Mouse (Mus musculus) intestine, embryonic 16.5 days (tissue): ENCODE measurements around the gene Angpt4. TPM values are rescaled to one million over a fixed set of nuclear protein-coding genes. Genes with fewer than 3 reads are reported as not detected.
A peak's percentile ranks its signal among the peaks of the same experiment; 100 is the strongest.

ENCODE experiments used
- ATAC-seq: fragments of 200-750 bp; cut with Nextera tagmentation; 2 replicates; pipeline ENCODE4 v1.8.0; 2017; ENCODE audit warnings: moderate TSS enrichment, moderate library complexity
- H3K27ac ChIP-seq: fragments of 300-500 bp; sonication (generic); 2 replicates; pipeline ENCODE4 v1.5.1; 2014; ENCODE audit warnings: mild to moderate bottlenecking, low read length
- H3K27me3 ChIP-seq: fragments of 300-500 bp; sonication (generic); replicated peaks from 2 replicates; pipeline ENCODE4 v1.6.1; 2014; ENCODE audit warnings: low read length, control low read depth, mixed read lengths; ENCODE audit not compliant: control insufficient read depth, insufficient read depth
- H3K36me3 ChIP-seq: fragments of 300-500 bp; sonication (generic); 2 replicates; pipeline ENCODE4 v1.6.1; 2014; ENCODE audit warnings: low read length, control low read depth; ENCODE audit not compliant: control insufficient read depth, insufficient read depth
- H3K4me1 ChIP-seq: fragments of 300-500 bp; sonication (generic); 2 replicates; pipeline ENCODE4 v1.6.1; 2014; ENCODE audit warnings: low read length, control low read depth, mixed read lengths; ENCODE audit not compliant: control insufficient read depth, insufficient read depth
- H3K4me2 ChIP-seq: fragments of 300-500 bp; sonication (generic); 2 replicates; pipeline ENCODE4 v1.6.1; 2014; ENCODE audit warnings: low read depth, low read length, control low read depth
- H3K4me3 ChIP-seq: fragments of 300-500 bp; sonication (generic); 2 replicates; pipeline ENCODE4 v1.5.1; 2014; ENCODE audit warnings: mild to moderate bottlenecking, low read length
- H3K9ac ChIP-seq: fragments of 300-500 bp; sonication (generic); 2 replicates; pipeline ENCODE4 v1.6.1; 2014; ENCODE audit warnings: low read depth, low read length
- H3K9me3 ChIP-seq: fragments of 300-500 bp; sonication (generic); 2 replicates; pipeline ENCODE4 v1.6.1; 2016; ENCODE audit warnings: low read length, control low read depth; ENCODE audit not compliant: control insufficient read depth
- WGBS: fragments of 180-500 bp; shearing (Covaris S2); extraction: QIAGEN DNeasy Blood & Tissue Kit; methylation state at CpG from one replicate; pipeline ENCODE4 v1.1.7; 2014; 5-methylcytosine and 5-hydroxymethylcytosine counted together
- polyA plus RNA-seq: library from polyadenylated mRNA; unstranded; fragments of >200 nt; fragmentation: Nextera tagmentation; extraction: Ambion mirVana; gene quantifications from 2 replicates; pipeline ENCODE4 v1.2.1, GENCODE M21; 2015

Angpt4 gene
- polyA plus RNA-seq, 1 experiment from 2014 or later: 0.89 TPM

DNA sequence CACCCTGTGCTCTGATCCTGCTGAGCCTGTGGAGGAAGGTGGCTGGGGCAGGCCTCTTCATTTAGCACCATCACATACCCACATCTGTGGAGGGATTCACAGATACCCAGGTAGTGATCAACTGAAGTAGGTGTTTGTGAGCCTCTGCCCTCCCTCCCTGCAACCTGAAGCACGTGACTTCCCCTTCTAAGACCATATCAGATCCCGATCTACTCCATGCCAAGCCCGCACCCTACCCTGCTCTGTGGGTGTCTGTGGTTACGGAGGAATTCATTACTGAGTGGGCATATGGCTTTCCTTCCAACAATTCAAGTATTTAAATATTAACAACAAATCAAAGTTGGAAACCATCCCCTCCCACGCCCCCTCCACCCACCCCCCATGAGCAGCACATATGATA is 52.3 kb downstream of the Angpt4 start:
- Histone ChIP-seq H3K9ac (no peak overlapping the region), H3K27ac (no peak overlapping the region), H3K27me3 (no peaks in the 10 kb centered on the region), H3K9me3 (no peaks in the 10 kb centered on the region), H3K4me2 (no peak overlapping the region), H3K36me3 (no peaks in the 10 kb centered on the region), H3K4me1 (0 out of 2 replicates have a peak, but pooled peaks cover 7% of the 10 kb centered on the region), H3K4me3 (no peak overlapping the region)
- WGBS: 88% methylated on average over 5 of the region's 5 CpGs
- ATAC-seq: no peak

GRCm38 (mm10) chr2:151964052-151964451 is 53.0 kb downstream of the Angpt4 start:
- Histone ChIP-seq H3K9ac (no peak overlapping the region), H3K36me3 (peaks cover 5% of the 10 kb centered on the region; the same call in 1 of the 2 replicates), H3K4me1 (0 out of 2 replicates have a peak, but pooled peaks cover 7% of the 10 kb centered on the region), H3K9me3 (no peaks in the 10 kb centered on the region), H3K4me3 (no peak overlapping the region), H3K27ac (no peak overlapping the region), H3K27me3 (no peaks in the 10 kb centered on the region), H3K4me2 (no peak overlapping the region)
- ATAC-seq: no peak
- 25% methylated on average over 9 of the region's 9 CpGs for WGBS

GRCm38 (mm10) chr2:151967176-151967750 is 56.3 kb downstream of the Angpt4 start:
- H3K9me3 ChIP-seq: no peaks in the 10 kb centered on the region
- no peak overlapping the region for H3K9ac ChIP-seq
- H3K36me3 ChIP-seq: peaks cover 16% of the 10 kb centered on the region; the same call in 1 of the 2 replicates
- H3K4me1 ChIP-seq: peaks cover 18% of the 10 kb centered on the region
- 45% methylated on average over 9 of the region's 9 CpGs for WGBS
- H3K27ac ChIP-seq: no peak overlapping the region
- ATAC-seq: no peak
- no peaks in the 10 kb centered on the region for H3K27me3 ChIP-seq
- no peak overlapping the region for H3K4me3 ChIP-seq
- no peak overlapping the region for H3K4me2 ChIP-seq

- no peak overlapping the region for H3K9ac ChIP-seq
- ATAC-seq: no peak
- peaks cover 18% of the 10 kb centered on the region for H3K4me1 ChIP-seq
- H3K36me3 ChIP-seq: peaks cover 16% of the 10 kb centered on the region; the same call in 1 of the 2 replicates
- no peak overlapping the region for H3K4me2 ChIP-seq
- H3K27ac ChIP-seq: no peak overlapping the region
- no peaks in the 10 kb centered on the region for H3K9me3 ChIP-seq
- no peaks in the 10 kb centered on the region for H3K27me3 ChIP-seq
- no peak overlapping the region for H3K4me3 ChIP-seq
- WGBS: 67% methylated on average over 2 of the region's 2 CpGs
Measured at GRCm38 (mm10) chr2:151967792-151968191, 56.8 kb downstream of the Angpt4 start.

GRCm38 (mm10) chr2:151968451-151968850 is 57.4 kb downstream of the Angpt4 start:
- Histone ChIP-seq H3K36me3 (peaks cover 16% of the 10 kb centered on the region; the same call in 1 of the 2 replicates), H3K4me2 (no peak overlapping the region), H3K4me1 (peaks cover 25% of the 10 kb centered on the region), H3K27ac (no peak overlapping the region), H3K9ac (no peak overlapping the region), H3K4me3 (no peak overlapping the region), H3K9me3 (no peaks in the 10 kb centered on the region), H3K27me3 (no peaks in the 10 kb centered on the region)
- 78% methylated on average over 8 of the region's 8 CpGs for WGBS
- ATAC-seq: no peak

- Histone ChIP-seq H3K9ac (no peak overlapping the region), H3K4me3 (no peak overlapping the region), H3K27ac (no peak overlapping the region), H3K36me3 (peaks cover 16% of the 10 kb centered on the region; the same call in 1 of the 2 replicates), H3K27me3 (no peaks in the 10 kb centered on the region), H3K4me1 (peaks cover 28% of the 10 kb centered on the region), H3K9me3 (no peaks in the 10 kb centered on the region), H3K4me2 (no peak overlapping the region)
- ATAC-seq: no peak
- 88% methylated on average over 7 of the region's 7 CpGs for WGBS
Measured at GRCm38 (mm10) chr2:151968986-151969385, 58.0 kb downstream of the Angpt4 start.

GRCm38 (mm10) chr2:151969396-151969795 is 58.4 kb downstream of the Angpt4 start:
- Histone ChIP-seq H3K4me1 (peaks cover 31% of the 10 kb centered on the region), H3K36me3 (peaks cover 16% of the 10 kb centered on the region; the same call in 1 of the 2 replicates), H3K4me2 (no peak overlapping the region), H3K9ac (no peak overlapping the region), H3K27me3 (no peaks in the 10 kb centered on the region), H3K9me3 (no peaks in the 10 kb centered on the region), H3K27ac (no peak overlapping the region), H3K4me3 (no peak overlapping the region)
- WGBS: 90% methylated on average over 6 of the region's 6 CpGs
- no peak for ATAC-seq

- peak; percentile 87 for ATAC-seq
- H3K36me3 ChIP-seq: peaks cover 16% of the 10 kb centered on the region; the same call in 1 of the 2 replicates
- peak overlapping the region; percentile 68 for H3K4me2 ChIP-seq
- H3K9me3 ChIP-seq: no peaks in the 10 kb centered on the region
- WGBS: 46% methylated on average over 53 of the region's 53 CpGs
- peaks cover 33% of the 10 kb centered on the region for H3K4me1 ChIP-seq
- peak overlapping the region; percentile 57 for H3K9ac ChIP-seq
- no peaks in the 10 kb centered on the region for H3K27me3 ChIP-seq
- H3K27ac ChIP-seq: no peak overlapping the region
- H3K4me3 ChIP-seq: peak overlapping the region; percentile 33
Measured at GRCm38 (mm10) chr2:151970191-151971172, 59.5 kb downstream of the Angpt4 start.

GRCm38 (mm10) chr2:151971748-151972147 is 60.7 kb downstream of the Angpt4 start:
- H3K9ac ChIP-seq: no peak overlapping the region
- no peak overlapping the region for H3K4me3 ChIP-seq
- H3K9me3 ChIP-seq: no peaks in the 10 kb centered on the region
- no peak overlapping the region for H3K4me2 ChIP-seq
- H3K27me3 ChIP-seq: no peaks in the 10 kb centered on the region
- H3K36me3 ChIP-seq: peaks cover 16% of the 10 kb centered on the region; the same call in 1 of the 2 replicates
- 96% methylated on average over 5 of the region's 5 CpGs for WGBS
- no peak overlapping the region for H3K27ac ChIP-seq
- no peak for ATAC-seq
- H3K4me1 ChIP-seq: peaks cover 39% of the 10 kb centered on the region
